Mouse (Mus musculus) megakaryocyte, embryonic 14.5 days (primary cell): ENCODE data around the gene Shisa9.

Experiments used
- FLI1 ChIP-seq: IDR thresholded peaks from 2 replicates; pipeline ENCODE4 v1.6.1; 2012; ENCODE audit warnings: low read length, inconsistent platforms, mixed read lengths
- GATA1 ChIP-seq: IDR thresholded peaks from 3 replicates; pipeline ENCODE4 v1.6.1; 2012; ENCODE audit warnings: mixed read lengths, low read length, inconsistent platforms, borderline replicate concordance

DNA sequence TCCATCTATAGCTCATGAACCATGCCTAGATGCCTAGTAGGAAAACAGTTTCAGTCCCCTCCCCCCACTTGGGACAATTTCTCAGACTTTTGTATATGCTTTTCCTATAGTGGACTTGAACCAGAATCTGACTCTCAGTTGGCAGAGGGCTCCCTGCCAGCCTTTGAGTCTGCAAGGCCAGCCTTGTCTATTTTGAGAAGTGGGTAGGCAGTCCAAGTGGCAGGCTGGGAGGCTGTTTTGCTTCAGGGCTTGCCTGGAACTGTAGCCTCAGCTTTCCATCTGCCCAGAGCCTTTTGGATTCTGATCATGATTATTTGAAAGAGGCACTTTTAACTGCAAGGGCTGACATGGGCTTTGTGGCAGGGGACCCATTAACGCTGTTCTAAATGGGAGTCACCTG, 23.2 kb upstream of the Shisa9 start:
- TF ChIP-seq GATA1, result no peak
- TF ChIP-seq FLI1, result no peak
